Comparison of ENCODE assay signal across 11 mouse cellular contexts in genomic region chr11:95232329-95232696, GRCm38 (mm10). TPM values are rescaled to one million over a fixed set of nuclear protein-coding genes. Genes with fewer than 3 reads are reported as not detected.
DNase-seq lines count a peak whose midpoint lies in the region; ATAC-seq and TF ChIP-seq lines count a peak whose summit lies in the region.
"Had no signal": no experiment of that assay in that cellular context is flagged by ENCODE, and none has a peak within 500 bp of the region (broad histone marks: within the 10 kb centered on the region; RNA-seq: fewer than 3 reads in every experiment).

No protein-coding gene starts in this region.

- peaks cover 46% of the 10 kb centered on the region for H3K27me3 ChIP-seq in forebrain, embryonic 10.5 days (ENCODE audit: poor library complexity, severe bottlenecking)
- no peaks in the 10 kb centered on the region; the same call in 1 of the 2 replicates for H3K27me3 ChIP-seq in forebrain, embryonic 16.5 days (replicated peaks; ENCODE audit: control insufficient read depth, insufficient read depth, low read length)
- no peaks in the 10 kb centered on the region for H3K27me3 ChIP-seq in lung, embryonic 14.5 days (ENCODE audit: insufficient read depth, low read length)
- H3K27me3 ChIP-seq in hindbrain, embryonic 15.5 days = no peaks in the 10 kb centered on the region
- no peaks in the 10 kb centered on the region; the same call in 1 of the 2 replicates for H3K27me3 ChIP-seq in midbrain, embryonic 15.5 days (replicated peaks)

- no peak for TF ChIP-seq CTCF in lung, embryonic 14.5 days (IDR thresholded peaks at IDR 0.05; ENCODE audit: low read depth)

- peak overlapping the region; percentile 31; the same call in 1 of the 2 replicates for H3K4me3 ChIP-seq in forebrain, embryonic 10.5 days
- no peak overlapping the region for H3K4me3 ChIP-seq in forebrain, embryonic 16.5 days (replicated peaks; ENCODE audit: low read length)
- no peak overlapping the region for H3K4me3 ChIP-seq in lung, embryonic 14.5 days (ENCODE audit: low read depth, low read length)
- H3K4me3 ChIP-seq in hindbrain, embryonic 15.5 days = no peak overlapping the region
- H3K4me3 ChIP-seq in midbrain, embryonic 15.5 days = no peak overlapping the region

- WGBS in forebrain, embryonic 10.5 days = 44% methylated on average over 6 of the region's 6 CpGs
- 46% methylated on average over 6 of the region's 6 CpGs for WGBS in forebrain, embryonic 16.5 days
- 23% methylated on average over 6 of the region's 6 CpGs for whole genome bisulfite sequencing in lung, embryonic 14.5 days
- WGBS in hindbrain, embryonic 15.5 days = 44% methylated on average over 6 of the region's 6 CpGs
- WGBS in midbrain, embryonic 15.5 days = 37% methylated on average over 6 of the region's 6 CpGs

- H3K9ac ChIP-seq in forebrain, embryonic 16.5 days (replicated peaks; ENCODE audit: low read depth, low read length) = no peak overlapping the region
- H3K9ac ChIP-seq in lung, embryonic 14.5 days = no peak overlapping the region
- H3K9ac ChIP-seq in hindbrain, embryonic 15.5 days = no peak overlapping the region
- no peak overlapping the region for H3K9ac ChIP-seq in midbrain, embryonic 15.5 days

- no peaks in the 10 kb centered on the region for H3K36me3 ChIP-seq in forebrain, embryonic 10.5 days (replicated peaks)
- no peaks in the 10 kb centered on the region for H3K36me3 ChIP-seq in forebrain, embryonic 16.5 days (ENCODE audit: control insufficient read depth, insufficient read depth)
- H3K36me3 ChIP-seq in lung, embryonic 14.5 days (ENCODE audit: insufficient read depth) = no peaks in the 10 kb centered on the region
- no peaks in the 10 kb centered on the region for H3K36me3 ChIP-seq in hindbrain, embryonic 15.5 days
- no peaks in the 10 kb centered on the region for H3K36me3 ChIP-seq in midbrain, embryonic 15.5 days (replicated peaks)

- peaks cover 46% of the 10 kb centered on the region for H3K4me1 ChIP-seq in forebrain, embryonic 10.5 days
- 0 out of 2 replicates have a peak, but pooled peaks cover 4% of the 10 kb centered on the region for H3K4me1 ChIP-seq in forebrain, embryonic 16.5 days (replicated peaks; ENCODE audit: control insufficient read depth, insufficient read depth, low read length)
- H3K4me1 ChIP-seq in lung, embryonic 14.5 days (ENCODE audit: insufficient read depth) = 0 out of 2 replicates have a peak, but pooled peaks cover 3% of the 10 kb centered on the region
- no peaks in the 10 kb centered on the region for H3K4me1 ChIP-seq in hindbrain, embryonic 15.5 days (replicated peaks)
- H3K4me1 ChIP-seq in midbrain, embryonic 15.5 days = peaks cover 4% of the 10 kb centered on the region; the same call in 1 of the 2 replicates

- no peak overlapping the region for H3K27ac ChIP-seq in forebrain, embryonic 10.5 days
- no peak overlapping the region for H3K27ac ChIP-seq in forebrain, embryonic 16.5 days (ENCODE audit: low read length)
- no peak overlapping the region for H3K27ac ChIP-seq in lung, embryonic 14.5 days (ENCODE audit: low read depth)
- no peak overlapping the region for H3K27ac ChIP-seq in hindbrain, embryonic 15.5 days (replicated peaks)
- no peak overlapping the region for H3K27ac ChIP-seq in midbrain, embryonic 15.5 days

- ATAC-seq in forebrain, embryonic 16.5 days = no peak
- ATAC-seq in lung, embryonic 14.5 days (ENCODE audit: insufficient read depth) = no peak
- ATAC-seq in hindbrain, embryonic 15.5 days (ENCODE audit: low FRiP score, low read depth) = no peak
- no peak for ATAC-seq in midbrain, embryonic 15.5 days (replicated peaks)

- H3K9me3 ChIP-seq in forebrain, embryonic 10.5 days = no peaks in the 10 kb centered on the region
- no peaks in the 10 kb centered on the region for H3K9me3 ChIP-seq in forebrain, embryonic 16.5 days (ENCODE audit: control insufficient read depth, low read length)
- H3K9me3 ChIP-seq in lung, embryonic 14.5 days (ENCODE audit: low read depth, low read length) = no peaks in the 10 kb centered on the region
- no peaks in the 10 kb centered on the region for H3K9me3 ChIP-seq in hindbrain, embryonic 15.5 days
- no peaks in the 10 kb centered on the region for H3K9me3 ChIP-seq in midbrain, embryonic 15.5 days

- intact Hi-C loops in left cerebral cortex, postnatal 4 days (cut with DNase I) = loop anchor here (5.0 kb wide), 1 partner anchor 115 kb away; no protein-coding TSS in a partner anchor

- no peak for DNase-seq in forebrain, embryonic 10.5 days (ENCODE audit: extremely low spot score, low spot score)
- no peak for DNase-seq in lung, embryonic 14.5 days
- no peak for DNase-seq in lung, postnatal 10 days
- no peak for DNase-seq in right cerebral cortex, adult 18-20 months
- no peak for DNase-seq in left cerebral cortex, postnatal 4 days
- DNase-seq: layer of hippocampus, adult 9-11 months had no signal

- no peak overlapping the region for H3K4me2 ChIP-seq in forebrain, embryonic 16.5 days (ENCODE audit: low read length)
- H3K4me2 ChIP-seq in lung, embryonic 14.5 days = peak overlapping the region; percentile 46; the same call in 1 of the 2 replicates
- H3K4me2 ChIP-seq in hindbrain, embryonic 15.5 days = peak overlapping the region; percentile 42
- H3K4me2 ChIP-seq in midbrain, embryonic 15.5 days = peak overlapping the region; percentile 41

RNA-seq across cellular contexts. Expression of gene Tac4, which starts 29.0 kb away (rescaled TPM):
- not detected in 2 replicates for polyA plus RNA-seq in forebrain, embryonic 10.5 days (2016; fragmentation: Nextera tagmentation; extraction: Ambion mirVana)
- 0.20 and 0.23 TPM in 2 replicates for polyA plus RNA-seq in forebrain, embryonic 16.5 days (2015; fragmentation: Nextera tagmentation; extraction: Ambion mirVana)
- not detected in 2 replicates for polyA plus RNA-seq in lung, embryonic 14.5 days (2014; fragmentation: Nextera tagmentation; extraction: Ambion mirVana)
- polyA plus RNA-seq in hindbrain, embryonic 15.5 days (2015; fragmentation: Nextera tagmentation; extraction: Ambion mirVana) = not detected in 2 replicates
- polyA plus RNA-seq in midbrain, embryonic 15.5 days (2015; fragmentation: Nextera tagmentation; extraction: Ambion mirVana) = not detected in 2 replicates
- not detected for total RNA-seq in left cerebral cortex, postnatal 4 days (2021)
- total RNA-seq: adrenal gland, postnatal 14 days; heart, postnatal 10 days had no signal
